Mouse (Mus musculus) embryonic facial prominence, embryonic 10.5 days (tissue): ENCODE measurements around the gene Gpam. TPM values are rescaled to one million over a fixed set of nuclear protein-coding genes. Genes with fewer than 3 reads are reported as not detected.
"Not testable (repeated sequence)": the region's sequence is repeated elsewhere in the genome, so short reads cannot be mapped to it uniquely, and the experiment has no call there.

Experiments
- DNase-seq: peaks from one replicate; pipeline ENCODE4 v3.0.0-alpha.2; 2017; ENCODE audit warnings: low spot score
- H3K27ac ChIP-seq: fragments of 300-500 bp; sonication (generic); replicated peaks from 2 replicates; pipeline ENCODE4 v1.5.1; 2016; ENCODE audit warnings: mild to moderate bottlenecking
- H3K27me3 ChIP-seq: fragments of 300-500 bp; sonication (generic); replicated peaks from 2 replicates; pipeline ENCODE4 v1.6.1; 2016; ENCODE audit warnings: low read depth, mild to moderate bottlenecking; ENCODE audit not compliant: poor library complexity, severe bottlenecking
- H3K36me3 ChIP-seq: fragments of 300-500 bp; sonication (generic); replicated peaks from 2 replicates; pipeline ENCODE4 v1.6.1; 2016; ENCODE audit warnings: mild to moderate bottlenecking, moderate library complexity
- H3K4me1 ChIP-seq: fragments of 300-500 bp; sonication (generic); 2 replicates; pipeline ENCODE4 v1.6.1; 2016
- H3K4me3 ChIP-seq: fragments of 300-500 bp; sonication (generic); 2 replicates; pipeline ENCODE4 v1.5.1; 2016; ENCODE audit warnings: mild to moderate bottlenecking, moderate library complexity
- H3K9me3 ChIP-seq: fragments of 300-500 bp; sonication (generic); 2 replicates; pipeline ENCODE4 v1.6.1; 2016; ENCODE audit warnings: mild to moderate bottlenecking
- WGBS: fragments of 180-500 bp; shearing (Covaris S2); methylation state at CpG from one replicate; pipeline ENCODE4 v1.1.7; 2016; 5-methylcytosine and 5-hydroxymethylcytosine counted together
- polyA plus RNA-seq: library from polyadenylated mRNA; unstranded; fragments of >200 nt; fragmentation: Nextera tagmentation; extraction: Ambion mirVana; gene quantifications from 2 replicates; pipeline ENCODE4 v1.2.1, GENCODE M21; 2016

Gene Gpam
- polyA plus RNA-seq, 1 experiment from 2014 or later = 18.1 TPM

- Histone ChIP-seq H3K9me3 (no peaks in the 10 kb centered on the region), H3K27ac (no peak overlapping the region)
- 83% methylated on average over 7 of the region's 7 CpGs for WGBS
These were observed 30.0 kb upstream of the Gpam start for GRCm38 (mm10) chr19:55157029-55157428.

GRCm38 (mm10) chr19:55152983-55153382, 25.9 kb upstream of the Gpam start:
- H3K27me3 ChIP-seq = no peaks in the 10 kb centered on the region
- H3K36me3 ChIP-seq = no peaks in the 10 kb centered on the region
- H3K4me3 ChIP-seq = no peak overlapping the region
- 0 out of 2 replicates have a peak, but pooled peaks cover 6% of the 10 kb centered on the region for H3K9me3 ChIP-seq
- DNase-seq = no peak
- peaks cover 16% of the 10 kb centered on the region for H3K4me1 ChIP-seq
- H3K27ac ChIP-seq = no peak overlapping the region
- WGBS = 90% methylated on average over 6 of the region's 6 CpGs

More at GRCm38 (mm10) chr19:55157029-55157428, 30.0 kb upstream of the Gpam start:
- no peaks in the 10 kb centered on the region for H3K27me3 ChIP-seq
- DNase-seq = no peak
- no peak overlapping the region for H3K4me3 ChIP-seq
- H3K4me1 ChIP-seq = 0 out of 2 replicates have a peak, but pooled peaks cover 2% of the 10 kb centered on the region
- no peaks in the 10 kb centered on the region for H3K36me3 ChIP-seq

- not testable (repeated sequence) for H3K27me3 ChIP-seq, H3K9me3 ChIP-seq, DNase-seq, H3K27ac ChIP-seq, H3K36me3 ChIP-seq, H3K4me3 ChIP-seq
- H3K4me1 ChIP-seq = peaks cover 22% of the 10 kb centered on the region
- WGBS = 81% methylated on average over 6 of the region's 6 CpGs
These were observed 25.2 kb upstream of the Gpam start for GRCm38 (mm10) chr19:55152274-55152673.

- Histone ChIP-seq H3K9me3 (0 out of 2 replicates have a peak, but pooled peaks cover 6% of the 10 kb centered on the region), H3K4me1 (peaks cover 32% of the 10 kb centered on the region), H3K36me3 (no peaks in the 10 kb centered on the region), H3K27ac (0 out of 2 replicates have a peak overlapping the region, but pooled peaks have one; percentile 45), H3K4me3 (no peak overlapping the region), H3K27me3 (no peaks in the 10 kb centered on the region)
- WGBS = 45% methylated on average over 6 of the region's 6 CpGs
- peak; percentile 74 for DNase-seq
These were observed 22.6 kb upstream of the Gpam start for GRCm38 (mm10) chr19:55149646-55150045.

GRCm38 (mm10) chr19:55148109-55148508, 21.1 kb upstream of the Gpam start:
- H3K9me3 ChIP-seq = 0 out of 2 replicates have a peak, but pooled peaks cover 6% of the 10 kb centered on the region
- no peak for DNase-seq
- H3K27ac ChIP-seq = no peak overlapping the region
- H3K4me3 ChIP-seq = no peak overlapping the region
- H3K27me3 ChIP-seq = no peaks in the 10 kb centered on the region
- H3K4me1 ChIP-seq = peaks cover 47% of the 10 kb centered on the region
- 82% methylated on average over 6 of the region's 6 CpGs for WGBS
- no peaks in the 10 kb centered on the region for H3K36me3 ChIP-seq

GRCm38 (mm10) chr19:55147568-55147967, 20.5 kb upstream of the Gpam start:
- H3K4me3 ChIP-seq = no peak overlapping the region
- H3K9me3 ChIP-seq = 0 out of 2 replicates have a peak, but pooled peaks cover 6% of the 10 kb centered on the region
- no peaks in the 10 kb centered on the region for H3K36me3 ChIP-seq
- no peaks in the 10 kb centered on the region for H3K27me3 ChIP-seq
- no peak overlapping the region for H3K27ac ChIP-seq
- peaks cover 52% of the 10 kb centered on the region for H3K4me1 ChIP-seq
- no peak for DNase-seq
- 73% methylated on average over 9 of the region's 9 CpGs for WGBS

GRCm38 (mm10) chr19:55145136-55145535, 18.1 kb upstream of the Gpam start:
- 76% methylated on average over 2 of the region's 2 CpGs for WGBS
- Histone ChIP-seq H3K4me3 (no peak overlapping the region), H3K36me3 (no peaks in the 10 kb centered on the region), H3K27ac (peak overlapping the region; percentile 89), H3K27me3 (no peaks in the 10 kb centered on the region), H3K4me1 (peaks cover 63% of the 10 kb centered on the region), H3K9me3 (0 out of 2 replicates have a peak, but pooled peaks cover 4% of the 10 kb centered on the region)
- no peak for DNase-seq

GRCm38 (mm10) chr19:55144691-55145090, 17.7 kb upstream of the Gpam start:
- Histone ChIP-seq H3K27ac (peak overlapping the region; percentile 89), H3K4me1 (peaks cover 63% of the 10 kb centered on the region), H3K27me3 (no peaks in the 10 kb centered on the region), H3K9me3 (no peaks in the 10 kb centered on the region), H3K36me3 (no peaks in the 10 kb centered on the region), H3K4me3 (no peak overlapping the region)
- 57% methylated on average over 5 of the region's 5 CpGs for WGBS
- DNase-seq = peak; percentile 16

GRCm38 (mm10) chr19:55143391-55144300, 16.6 kb upstream of the Gpam start:
- H3K27me3 ChIP-seq = no peaks in the 10 kb centered on the region
- no peaks in the 10 kb centered on the region for H3K36me3 ChIP-seq
- DNase-seq = peak; percentile 62
- H3K9me3 ChIP-seq = no peaks in the 10 kb centered on the region
- H3K4me1 ChIP-seq = peaks cover 54% of the 10 kb centered on the region
- H3K4me3 ChIP-seq = 0 out of 2 replicates have a peak overlapping the region, but pooled peaks have one; percentile 13
- H3K27ac ChIP-seq = peak overlapping the region; percentile 89
- 14% methylated on average over 11 of the region's 11 CpGs for WGBS

GRCm38 (mm10) chr19:55139301-55139700, 12.3 kb upstream of the Gpam start:
- no peak for DNase-seq
- Histone ChIP-seq H3K9me3 (no peaks in the 10 kb centered on the region), H3K27me3 (no peaks in the 10 kb centered on the region), H3K36me3 (no peaks in the 10 kb centered on the region), H3K4me3 (no peak overlapping the region), H3K4me1 (peaks cover 44% of the 10 kb centered on the region), H3K27ac (no peak overlapping the region)
- WGBS = 78% methylated on average over 7 of the region's 7 CpGs

GRCm38 (mm10) chr19:55138506-55138905, 11.5 kb upstream of the Gpam start:
- Histone ChIP-seq H3K27me3 (no peaks in the 10 kb centered on the region), H3K27ac (no peak overlapping the region), H3K9me3 (no peaks in the 10 kb centered on the region), H3K36me3 (no peaks in the 10 kb centered on the region), H3K4me1 (peaks cover 36% of the 10 kb centered on the region), H3K4me3 (no peak overlapping the region)
- DNase-seq = no peak
- WGBS = 84% methylated on average over 7 of the region's 7 CpGs

GRCm38 (mm10) chr19:55137884-55138283, 10.8 kb upstream of the Gpam start:
- DNase-seq = no peak
- H3K36me3 ChIP-seq = no peaks in the 10 kb centered on the region
- no peaks in the 10 kb centered on the region for H3K27me3 ChIP-seq
- WGBS = 34% methylated on average over 7 of the region's 7 CpGs
- peak overlapping the region; percentile 7; the same call in 1 of the 2 replicates for H3K27ac ChIP-seq
- H3K4me3 ChIP-seq = no peak overlapping the region
- no peaks in the 10 kb centered on the region for H3K9me3 ChIP-seq
- H3K4me1 ChIP-seq = peaks cover 30% of the 10 kb centered on the region
